Mouse (Mus musculus): ENCODE measurements at regions not wholly inside any gene's neighbourhood (a gene's known extent, or its start where the extent isn't known, plus 50 kb on each side); places are given as distances from the start of the nearest gene placed in this dataset.

- DNase-seq (ENCODE audit: extremely low spot score in 1 of 2, low spot score in 1 of 2): no peak
Observed at GRCm38 (mm10) chr13:99099226-99099625, 85.4 kb upstream of the Zfp366 start.

DNA sequence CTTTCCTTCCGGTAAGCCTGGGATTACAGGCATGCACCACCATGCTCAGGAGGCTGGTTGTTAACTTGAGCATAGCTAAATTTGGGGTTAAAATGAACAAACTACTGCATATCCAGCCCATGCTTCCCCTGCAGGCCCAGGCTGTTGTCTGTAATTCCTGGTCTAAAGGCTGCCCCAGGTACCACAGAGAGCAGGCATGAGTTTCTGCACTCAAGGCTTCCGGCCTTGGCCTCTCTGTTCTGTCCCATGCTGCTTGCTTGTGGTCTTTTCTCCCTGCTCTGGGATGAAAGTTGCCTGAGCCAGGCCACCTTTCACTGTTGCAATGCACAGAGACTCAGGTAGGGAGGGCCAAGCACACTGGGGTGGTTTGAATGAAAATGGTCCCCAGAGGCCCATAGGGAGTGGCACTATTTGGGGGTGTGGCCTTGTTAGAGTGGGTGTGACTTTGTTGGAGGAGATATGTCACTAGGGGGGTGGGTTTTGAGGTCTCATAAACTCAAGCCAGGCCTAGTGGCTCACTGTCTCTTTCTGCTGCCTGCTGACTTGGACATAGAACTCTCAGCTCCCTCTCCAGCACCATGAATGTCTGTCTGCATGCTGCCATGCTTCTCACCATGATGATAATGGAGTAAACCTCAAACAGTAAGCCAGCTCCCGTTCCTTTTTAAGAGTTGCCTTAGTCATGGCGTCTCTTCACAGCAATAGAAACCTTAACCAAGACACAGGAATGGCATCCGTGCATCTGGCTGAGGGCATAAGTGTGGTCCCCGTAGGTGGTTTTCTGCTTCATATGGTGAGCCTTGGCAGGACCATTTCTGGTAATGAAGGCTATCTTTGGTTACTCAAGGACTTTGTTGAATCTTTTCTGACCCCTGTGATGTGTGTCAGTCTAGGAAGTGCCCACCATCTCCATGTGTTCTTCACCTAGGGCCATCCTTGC, 86.7 kb upstream of the Zfp366 start:
- no peak for DNase-seq (ENCODE audit: extremely low spot score in 1 of 2, low spot score in 1 of 2)

GRCm38 (mm10) chr13:99096837-99097236, 87.8 kb upstream of the Zfp366 start:
- DNase-seq (ENCODE audit: extremely low spot score in 1 of 2, low spot score in 1 of 2): no peak

DNA sequence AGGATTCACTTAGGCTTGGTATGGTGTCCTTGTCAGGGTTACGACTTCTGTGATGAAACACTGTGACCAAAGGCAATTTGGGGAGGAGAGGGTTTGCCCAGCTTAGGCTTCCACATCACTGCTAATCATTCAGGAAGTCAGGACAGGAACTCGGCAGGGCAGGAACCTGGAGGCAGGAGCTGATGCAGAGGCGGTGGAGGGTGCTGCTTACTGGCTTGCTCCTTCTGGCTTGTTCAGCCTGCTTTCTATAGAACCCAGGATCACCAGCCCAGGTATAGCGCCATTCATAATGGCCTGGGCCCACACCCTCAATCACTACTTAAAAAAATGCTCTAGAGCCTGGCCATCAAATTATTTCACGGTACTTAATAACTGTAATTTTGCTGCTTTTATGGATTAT, 89.6 kb upstream of the Zfp366 start:
- DNase-seq (ENCODE audit: extremely low spot score in 1 of 2, low spot score in 1 of 2): no peak

- DNase-seq (ENCODE audit: extremely low spot score in 1 of 2, low spot score in 1 of 2): no peak
Observed at GRCm38 (mm10) chr13:99094221-99094620, 90.4 kb upstream of the Zfp366 start.

- peak; percentile 71 to 87 for DNase-seq (ENCODE audit: extremely low spot score in 1 of 2, low spot score in 1 of 2)
Observed at GRCm38 (mm10) chr13:99093269-99093668, 91.4 kb upstream of the Zfp366 start.

DNA sequence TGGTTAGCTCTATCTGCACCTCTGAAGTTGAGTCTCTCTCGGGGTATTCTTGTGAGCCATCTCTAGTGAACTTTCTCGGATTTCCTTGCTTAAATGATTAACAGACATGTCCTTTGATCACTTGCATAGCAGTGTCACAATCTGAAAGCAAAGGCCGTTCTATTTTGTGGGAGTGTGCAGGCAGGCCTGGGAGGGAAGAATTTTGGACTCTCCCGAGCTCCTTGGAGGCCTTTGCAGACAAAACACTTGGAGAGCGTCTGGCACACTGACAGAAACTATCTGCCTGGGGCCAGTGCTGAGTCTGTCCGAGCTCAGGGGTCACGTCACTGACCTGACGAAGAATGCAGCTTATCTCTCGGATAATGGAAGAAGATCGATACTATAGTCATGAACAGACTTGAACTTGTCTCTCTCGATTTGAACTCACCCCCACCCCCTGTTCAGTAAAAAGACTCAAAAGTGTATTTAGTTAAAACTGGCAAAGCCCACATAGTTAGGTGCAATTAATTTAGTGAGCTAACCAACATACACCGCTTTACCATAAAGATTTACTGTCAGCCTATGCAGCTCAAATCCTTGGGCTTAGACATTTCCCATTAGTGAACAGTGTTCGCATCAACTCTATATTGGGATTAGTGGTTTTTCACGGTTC, 92.2 kb upstream of the Zfp366 start:
- DNase-seq (ENCODE audit: extremely low spot score in 1 of 2, low spot score in 1 of 2): no peak

DNA sequence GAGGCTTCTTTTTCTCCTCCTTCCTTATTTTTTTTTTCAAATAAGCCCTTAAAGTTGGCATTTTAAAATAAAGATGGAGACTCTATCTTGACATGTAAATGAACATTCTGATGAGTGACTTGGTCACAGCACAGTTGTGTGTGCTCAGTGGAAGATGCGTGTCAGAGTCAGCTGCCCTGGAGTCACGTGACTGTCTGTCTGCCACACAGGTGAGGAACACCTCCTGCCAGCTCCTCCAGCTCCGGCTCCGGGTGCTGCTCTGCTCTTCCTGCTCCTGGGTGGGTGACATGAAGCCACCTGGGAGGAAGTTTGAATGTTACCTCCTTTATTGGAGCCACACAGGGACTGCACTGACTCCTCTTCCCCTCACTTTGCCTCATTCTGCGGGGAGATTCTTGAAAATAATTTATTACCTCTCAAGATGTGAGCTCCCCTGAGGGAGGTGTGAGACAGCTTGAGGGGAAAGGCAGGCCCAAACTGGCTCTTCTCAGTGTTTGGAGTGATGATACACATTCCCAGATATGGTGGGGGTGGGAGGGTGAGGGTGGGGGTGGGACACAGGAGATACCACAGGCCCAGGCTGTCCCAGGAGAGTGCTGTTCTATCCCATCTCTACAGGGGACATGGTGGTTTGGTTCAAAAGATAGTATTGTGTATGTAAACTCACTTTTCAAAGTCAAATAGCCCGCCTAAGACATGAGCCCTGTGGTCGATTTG, 92.9 kb upstream of the Zfp366 start:
- DNase-seq (ENCODE audit: extremely low spot score in 1 of 2, low spot score in 1 of 2): no peak

GRCm38 (mm10) chr13:99090361-99090760, 94.3 kb upstream of the Zfp366 start:
- DNase-seq (ENCODE audit: extremely low spot score in 1 of 2, low spot score in 1 of 2): no peak

GRCm38 (mm10) chr13:99088285-99088684, 96.3 kb upstream of the Zfp366 start:
- no peak for DNase-seq (ENCODE audit: extremely low spot score in 1 of 2, low spot score in 1 of 2)

GRCm38 (mm10) chr13:99079331-99079761, 95.0 kb upstream of the 1700024P04Rik start:
- DNase-seq (ENCODE audit: extremely low spot score in 1 of 2, low spot score in 1 of 2): peak; percentile 61 to 79

- DNase-seq (ENCODE audit: extremely low spot score in 1 of 2, low spot score in 1 of 2): no peak
Observed at GRCm38 (mm10) chr13:99078643-99079042, 94.3 kb upstream of the 1700024P04Rik start.

GRCm38 (mm10) chr13:99077039-99077749, 92.8 kb upstream of the 1700024P04Rik start:
- no peak for DNase-seq (ENCODE audit: extremely low spot score in 1 of 2, low spot score in 1 of 2)

DNA sequence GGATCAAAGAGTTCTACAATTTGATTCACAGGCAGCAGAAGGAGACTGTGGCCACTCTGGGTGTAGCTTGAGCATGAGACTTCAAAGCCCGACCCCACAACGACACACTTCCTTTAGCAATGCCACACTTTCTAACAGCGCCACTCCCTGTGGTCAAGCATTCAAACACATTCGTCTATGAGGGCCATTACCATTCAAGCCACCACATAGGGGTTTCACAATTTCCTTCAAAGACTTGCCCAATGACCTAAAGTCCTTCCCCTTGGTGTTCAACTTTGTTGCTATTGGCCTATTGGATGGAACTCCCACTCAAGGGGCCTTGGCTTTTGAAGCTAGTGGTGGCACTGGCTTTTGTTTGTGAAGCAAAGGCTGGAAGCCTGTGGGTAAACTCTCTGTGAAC, 91.1 kb upstream of the 1700024P04Rik start:
- DNase-seq (ENCODE audit: extremely low spot score in 1 of 2, low spot score in 1 of 2): no peak

DNA sequence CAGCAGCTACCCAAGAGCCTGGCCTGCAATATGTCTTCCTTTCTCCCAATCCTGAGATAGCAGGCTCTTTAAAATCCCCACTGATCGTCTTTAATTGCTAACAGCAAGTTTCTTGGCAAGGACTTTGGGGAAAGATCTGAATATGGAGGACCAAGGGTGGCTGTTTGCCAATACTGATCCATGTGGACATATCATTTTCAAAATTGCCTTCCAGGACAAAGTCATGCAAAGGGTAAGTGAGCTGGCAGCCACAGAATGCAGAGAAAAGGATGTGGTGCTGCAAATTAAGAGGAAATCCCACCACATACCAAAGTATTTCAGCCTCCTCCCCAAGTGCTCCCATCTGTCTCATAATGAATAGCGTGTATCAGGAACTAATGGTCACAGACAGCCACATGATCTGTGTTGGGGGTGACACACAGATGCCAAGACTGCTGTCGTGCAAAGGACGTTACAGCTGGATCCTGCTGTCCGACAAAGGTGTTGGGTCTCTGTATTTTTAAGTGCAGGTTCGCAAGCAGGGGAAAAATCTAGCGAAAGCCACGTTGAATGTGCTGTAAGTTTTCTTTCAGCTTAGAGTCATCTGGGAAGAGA, 87.6 kb upstream of the 1700024P04Rik start:
- no peak for DNase-seq (ENCODE audit: extremely low spot score in 1 of 2, low spot score in 1 of 2)

- no peak for DNase-seq (ENCODE audit: extremely low spot score in 1 of 2, low spot score in 1 of 2)
Observed at GRCm38 (mm10) chr13:99071413-99071812, 87.0 kb upstream of the 1700024P04Rik start.

GRCm38 (mm10) chr13:99069767-99070166, 85.4 kb upstream of the 1700024P04Rik start:
- peak in 1 of 2 experiments; percentile 73 for DNase-seq (ENCODE audit: extremely low spot score in 1 of 2, low spot score in 1 of 2)

GRCm38 (mm10) chr13:99067504-99067903, 83.1 kb upstream of the 1700024P04Rik start:
- no peak for DNase-seq (ENCODE audit: extremely low spot score in 1 of 2, low spot score in 1 of 2)

GRCm38 (mm10) chr13:99063431-99063830, 79.1 kb upstream of the 1700024P04Rik start:
- DNase-seq (ENCODE audit: extremely low spot score in 1 of 2, low spot score in 1 of 2): no peak

DNA sequence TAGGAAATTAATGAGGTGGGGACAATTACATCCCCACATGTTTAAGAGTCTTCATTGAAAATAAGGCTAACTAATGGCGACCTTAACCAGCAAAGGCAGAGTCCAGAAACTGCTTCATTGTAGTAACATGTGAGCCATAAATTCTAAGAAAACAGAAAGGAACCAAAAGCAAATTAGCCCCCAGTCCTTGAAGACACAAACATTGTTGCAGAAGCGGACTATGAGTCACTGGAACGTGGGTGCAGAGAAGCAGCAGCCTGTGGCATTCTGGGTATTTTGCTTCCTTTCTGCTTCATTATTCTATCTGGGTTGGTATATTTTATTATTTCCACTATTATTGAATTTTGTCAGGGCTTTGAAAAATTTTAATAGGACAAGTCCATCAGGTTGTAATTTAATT, 78.6 kb upstream of the 1700024P04Rik start:
- DNase-seq (ENCODE audit: extremely low spot score in 1 of 2, low spot score in 1 of 2): peak; percentile 40 to 69
